Mouse (Mus musculus) MEL (cell line): ENCODE data around the gene Bcat1. TPM values are rescaled to one million over a fixed set of nuclear protein-coding genes. Genes with fewer than 3 reads are reported as not detected.

Experiments used
- DNase-seq: peaks from one replicate; pipeline ENCODE4 v3.0.0; 2011; ENCODE audit warnings: low read depth, low spot score
- H3K27ac ChIP-seq: 2 replicates; pipeline ENCODE4 v1.5.1; 2012; ENCODE audit warnings: low read depth, mild to moderate bottlenecking, control low read depth, low read length, moderate library complexity; ENCODE audit not compliant: control insufficient read depth
- H3K27me3 ChIP-seq, 2 experiments: fragments of 150-350 bp in 1 of 2; sonication (generic) in 1 of 2; 2 replicates each; pipeline ENCODE4 v1.6.1; 2012; ENCODE audit warnings: low read length in 2 of 2, mild to moderate bottlenecking in 2 of 2, improper control_type of control experiment in 1 of 2, moderate library complexity in 1 of 2; ENCODE audit not compliant: insufficient read depth in 2 of 2, control insufficient read depth in 1 of 2
- H3K36me3 ChIP-seq, 2 experiments: 2 replicates each; pipeline ENCODE4 v1.6.1; 2012 to 2014; ENCODE audit warnings: low read length in 2 of 2, improper control_type of control experiment in 1 of 2, inconsistent platforms in 1 of 2, mild to moderate bottlenecking in 1 of 2; ENCODE audit not compliant: insufficient read depth in 2 of 2, control insufficient read depth in 1 of 2
- H3K4me1 ChIP-seq, 2 experiments: fragments of 150-350 bp in 1 of 2; sonication (generic) in 1 of 2; 2 replicates each; pipeline ENCODE4 v1.6.1; 2012; ENCODE audit warnings: low read length in 2 of 2, improper control_type of control experiment in 1 of 2, mild to moderate bottlenecking in 1 of 2; ENCODE audit not compliant: insufficient read depth in 2 of 2, control insufficient read depth in 1 of 2
- H3K4me3 ChIP-seq, 2 experiments: fragments of 150-350 bp in 1 of 2; sonication (generic) in 1 of 2; 2 replicates each; pipeline ENCODE4 v1.5.1; 2012; ENCODE audit warnings: low read depth in 2 of 2, low read length in 2 of 2, mild to moderate bottlenecking in 2 of 2, moderate library complexity in 2 of 2, control low read depth in 1 of 2, improper control_type of control experiment in 1 of 2; ENCODE audit not compliant: control insufficient read depth in 1 of 2, insufficient read depth in 1 of 2
- H3K79me2 ChIP-seq: 2 replicates; pipeline ENCODE4 v1.6.1; 2012; ENCODE audit warnings: mild to moderate bottlenecking, low read length, moderate library complexity; ENCODE audit not compliant: control insufficient read depth, poor library complexity, insufficient read depth
- H3K9ac ChIP-seq: 2 replicates; pipeline ENCODE4 v1.6.1; 2012; ENCODE audit warnings: low read depth, mild to moderate bottlenecking, control low read depth, low read length, moderate library complexity; ENCODE audit not compliant: control insufficient read depth, poor library complexity, severe bottlenecking
- H3K9me3 ChIP-seq: fragments of 150-350 bp; sonication (generic); replicated peaks from 2 replicates; pipeline ENCODE4 v1.6.1; 2012; ENCODE audit warnings: mild to moderate bottlenecking, low read length, improper control_type of control experiment, moderate library complexity; ENCODE audit not compliant: insufficient read depth
- CTCF ChIP-seq, 3 experiments: IDR thresholded peaks in 2 of 3; conservative IDR thresholded peaks in 1 of 3; 2 replicates each; pipeline ENCODE4 v1.5.1; 2011 to 2012; ENCODE audit warnings: low read length in 3 of 3, low read depth in 2 of 3, mild to moderate bottlenecking in 2 of 3, improper control_type of control experiment in 1 of 3, inconsistent platforms in 1 of 3, mixed read lengths in 1 of 3, moderate library complexity in 1 of 3; ENCODE audit not compliant: control insufficient read depth in 1 of 3, insufficient read depth in 1 of 3, poor library complexity in 1 of 3, severe bottlenecking in 1 of 3
- ELF1 ChIP-seq: IDR thresholded peaks from 2 replicates; pipeline ENCODE4 v1.6.1; 2014; ENCODE audit warnings: low read depth, mild to moderate bottlenecking, inconsistent platforms, low read length, improper control_type of control experiment, moderate library complexity
- GABPA ChIP-seq: IDR thresholded peaks from 2 replicates; pipeline ENCODE4 v1.6.1; 2012; ENCODE audit warnings: low read depth, mild to moderate bottlenecking, inconsistent platforms, low read length, improper control_type of control experiment, moderate library complexity
- HCFC1 ChIP-seq: IDR thresholded peaks from 2 replicates; pipeline ENCODE4 v1.6.1; 2012; ENCODE audit warnings: low read depth, mild to moderate bottlenecking, inconsistent platforms, low read length, improper control_type of control experiment, moderate library complexity
- JUND ChIP-seq: IDR thresholded peaks from 2 replicates; pipeline ENCODE4 v1.6.1; 2011; ENCODE audit warnings: low read depth, mild to moderate bottlenecking, improper control_type of control experiment, low read length
- KAT2A ChIP-seq: conservative IDR thresholded peaks from 2 replicates; pipeline ENCODE4 v1.6.1; 2012; ENCODE audit warnings: low read depth, low read length, improper control_type of control experiment, inconsistent platforms
- MAFK ChIP-seq: IDR thresholded peaks from 2 replicates; pipeline ENCODE4 v1.6.1; 2011; ENCODE audit warnings: low read depth, mild to moderate bottlenecking, low read length, improper control_type of control experiment, borderline replicate concordance
- MEF2A ChIP-seq: IDR thresholded peaks from 2 replicates; pipeline ENCODE4 v1.6.1; 2014; ENCODE audit warnings: low read depth, mild to moderate bottlenecking, inconsistent platforms, low read length, improper control_type of control experiment; ENCODE audit not compliant: poor library complexity, insufficient replicate concordance, severe bottlenecking; ENCODE audit errors: extremely low read depth
- MYB ChIP-seq: IDR thresholded peaks from 2 replicates; pipeline ENCODE4 v1.6.1; 2011; ENCODE audit warnings: mild to moderate bottlenecking, low read depth, low read length, improper control_type of control experiment
- NRF1 ChIP-seq: IDR thresholded peaks from 2 replicates; pipeline ENCODE4 v1.6.1; 2014; ENCODE audit warnings: low read depth, mild to moderate bottlenecking, inconsistent platforms, low read length, improper control_type of control experiment, moderate library complexity; ENCODE audit not compliant: poor library complexity, insufficient read depth, severe bottlenecking
- SMC3 ChIP-seq: IDR thresholded peaks from 2 replicates; pipeline ENCODE4 v1.6.1; 2011; ENCODE audit warnings: low read depth, low read length, improper control_type of control experiment
- TAL1 ChIP-seq: IDR thresholded peaks from 2 replicates; pipeline ENCODE4 v1.6.1; 2012; ENCODE audit warnings: mild to moderate bottlenecking, inconsistent platforms, low read length, moderate library complexity, mixed read lengths
- TBP ChIP-seq: IDR thresholded peaks from 2 replicates; pipeline ENCODE4 v1.8.0; 2011; ENCODE audit warnings: low read depth, low read length, improper control_type of control experiment
- UBTF ChIP-seq: IDR thresholded peaks from 2 replicates; pipeline ENCODE4 v1.6.1; 2012; ENCODE audit warnings: low read depth, mild to moderate bottlenecking, inconsistent platforms, low read length, improper control_type of control experiment, moderate library complexity, borderline replicate concordance; ENCODE audit not compliant: insufficient read depth
- ZC3H11A ChIP-seq: IDR thresholded peaks from 2 replicates; pipeline ENCODE4 v1.6.1; 2012; ENCODE audit warnings: low read depth, mild to moderate bottlenecking, inconsistent platforms, low read length, improper control_type of control experiment
- polyA plus RNA-seq, 2 experiments: library from polyadenylated mRNA; stranded (reverse) in 1 of 2; unstranded in 1 of 2; fragments of >175 nt in 1 of 2; fragments of >200 nt in 1 of 2; gene quantifications; 2 replicates each; pipeline versions ENCODE4 v1.2.1 to v1.2.4; 2012; ENCODE audit warnings: low replicate concordance in 2 of 2, low read depth in 1 of 2; ENCODE audit not compliant: insufficient read length in 2 of 2, insufficient read depth in 1 of 2, missing spikeins in 1 of 2
- total RNA-seq: library from RNA; depleted of rRNA; stranded (reverse); fragments of 300-350 nt; gene quantifications from 2 replicates; pipeline ENCODE4 v1.2.3, GENCODE M21; 2012

Bcat1 gene
- total and polyA plus RNA-seq, 3 experiments, result not detected

GRCm38 (mm10) chr6:145091998-145092397, 16.0 kb upstream of the Bcat1 start:
- no peaks in the 10 kb centered on the region for H3K79me2 ChIP-seq
- TF ChIP-seq CTCF (IDR thresholded peaks at IDR 0.05 in 2 of 3, conservative IDR thresholded peaks at IDR 0.05 in 1 of 3; ENCODE audit: control insufficient read depth in 1 of 3, insufficient read depth in 1 of 3, low read depth in 2 of 3, low read length in 3 of 3, poor library complexity in 1 of 3, severe bottlenecking in 1 of 3), result no peak
- TF ChIP-seq JUND, result no peak
- no peak for TF ChIP-seq ZC3H11A
- no peak for TF ChIP-seq ELF1
- TF ChIP-seq KAT2A, result no peak
- no peak for TF ChIP-seq NRF1
- no peak for TF ChIP-seq UBTF
- TF ChIP-seq TBP, result no peak
- TF ChIP-seq MEF2A, result no peak
- no peak for TF ChIP-seq MYB
- TF ChIP-seq MAFK, result no peak
- TF ChIP-seq TAL1, result no peak
- no peak for TF ChIP-seq GABPA
- H3K4me1 ChIP-seq, result peaks cover 2 to 8% of the 10 kb centered on the region in 2 experiments; a peak in 3 of 4 replicates
- H3K36me3 ChIP-seq, result peaks cover 0 to 3% of the 10 kb centered on the region in 2 experiments; a peak in 2 of 4 replicates
- H3K4me3 ChIP-seq, result no peak overlapping the region
- H3K27me3 ChIP-seq, result no peaks in the 10 kb centered on the region; a peak in 1 of 4 replicates
- no peak for DNase-seq
- H3K9ac ChIP-seq, result no peak overlapping the region
- H3K9me3 ChIP-seq, result no peaks in the 10 kb centered on the region
- no peak overlapping the region for H3K27ac ChIP-seq

GRCm38 (mm10) chr6:145090928-145091327, 14.9 kb upstream of the Bcat1 start:
- no peak for TF ChIP-seq KAT2A
- no peak for TF ChIP-seq HCFC1
- 0 out of 2 replicates have a peak, but pooled peaks have one; percentile 5 for TF ChIP-seq SMC3
- no peak for DNase-seq
- no peak overlapping the region for H3K27ac ChIP-seq
- peaks cover 0 to 3% of the 10 kb centered on the region in 2 experiments; a peak in 2 of 4 replicates for H3K36me3 ChIP-seq
- no peaks in the 10 kb centered on the region for H3K79me2 ChIP-seq
- H3K9me3 ChIP-seq, result no peaks in the 10 kb centered on the region
- H3K9ac ChIP-seq, result no peak overlapping the region
- no peak overlapping the region for H3K4me3 ChIP-seq
- peaks cover 2 to 8% of the 10 kb centered on the region in 2 experiments; a peak in 3 of 4 replicates for H3K4me1 ChIP-seq
- H3K27me3 ChIP-seq, result no peaks in the 10 kb centered on the region; a peak in 1 of 4 replicates
